Mouse (Mus musculus): ENCODE results near the gene Fam110a.

The Fam110a gene
- long read RNA-seq, experiment 1, transcript Fam110a-201 (2 exons, 1,754 nt): major isoform, 16 of 18 reads
- long read RNA-seq, experiment 1, partial matches to known transcripts: 0 of 18 reads
- long read RNA-seq, experiment 1, other reads (novel, unspliced or antisense): 2 of 18 reads
- long read RNA-seq, experiment 2, transcript Fam110a-201 (2 exons, 1,754 nt): major isoform, 9 of 15 reads
- long read RNA-seq, experiment 2, partial matches to known transcripts: 6 of 15 reads
- long read RNA-seq, experiment 2, other reads (novel, unspliced or antisense): 0 of 15 reads

GRCm38 (mm10) chr2:151979470-151980354 is at the start of gene Fam110a:
Fam110a (minus strand) TSS chr2:151980219.
- intact Hi-C loops (cut with DNase I): no loop called here

GRCm38 (mm10) chr2:152029252-152030082 is 49.4 kb upstream of the Fam110a start:
- intact Hi-C loops (cut with DNase I): loop anchor here (2.0 to 5.0 kb wide), 2 partner anchors 53 to 167 kb away; partner anchors contain the start of gene Scrt2

- intact Hi-C loops (cut with DNase I): no loop called here
These were observed 44.9 kb upstream of the Fam110a start for GRCm38 (mm10) chr2:152024883-152025422.

GRCm38 (mm10) chr2:152022022-152022421 is 42.0 kb upstream of the Fam110a start:
- intact Hi-C loops (cut with DNase I): no loop called here

- intact Hi-C loops (cut with DNase I): no loop called here
These were observed 40.2 kb upstream of the Fam110a start for GRCm38 (mm10) chr2:152020255-152020654.

GRCm38 (mm10) chr2:152016666-152017065 is 36.6 kb upstream of the Fam110a start:
- intact Hi-C loops (cut with DNase I): no loop called here

GRCm38 (mm10) chr2:152015997-152016396 is 36.0 kb upstream of the Fam110a start:
- intact Hi-C loops (cut with DNase I): no loop called here

GRCm38 (mm10) chr2:152012701-152013100 is 32.7 kb upstream of the Fam110a start:
- intact Hi-C loops (cut with DNase I): no loop called here

- intact Hi-C loops (cut with DNase I): no loop called here
These were observed 32.2 kb upstream of the Fam110a start for GRCm38 (mm10) chr2:152012222-152012621.

- intact Hi-C loops (cut with DNase I): no loop called here
These were observed 31.7 kb upstream of the Fam110a start for GRCm38 (mm10) chr2:152011724-152012123.

GRCm38 (mm10) chr2:152010661-152011060 is 30.6 kb upstream of the Fam110a start:
- intact Hi-C loops (cut with DNase I): no loop called here

- intact Hi-C loops (cut with DNase I): no loop called here
These were observed 30.2 kb upstream of the Fam110a start for GRCm38 (mm10) chr2:152010251-152010650.

- intact Hi-C loops (cut with DNase I): loop anchor here (5.0 kb wide), 1 partner anchor 137 kb away; no protein-coding TSS in a partner anchor
These were observed 29.2 kb upstream of the Fam110a start for GRCm38 (mm10) chr2:152009061-152009779.

GRCm38 (mm10) chr2:152007783-152008182 is 27.8 kb upstream of the Fam110a start:
- intact Hi-C loops (cut with DNase I): loop anchor here (5.0 kb wide), 1 partner anchor 135 kb away; no protein-coding TSS in a partner anchor

GRCm38 (mm10) chr2:152002529-152002928 is 22.5 kb upstream of the Fam110a start:
- intact Hi-C loops (cut with DNase I): no loop called here

- intact Hi-C loops (cut with DNase I): no loop called here
These were observed 20.7 kb upstream of the Fam110a start for GRCm38 (mm10) chr2:152000735-152001134.

GRCm38 (mm10) chr2:152000291-152000679 is 20.3 kb upstream of the Fam110a start:
- intact Hi-C loops (cut with DNase I): no loop called here

GRCm38 (mm10) chr2:151999669-152000290 is 19.8 kb upstream of the Fam110a start:
- intact Hi-C loops (cut with DNase I): no loop called here

GRCm38 (mm10) chr2:151998932-151999331 is 18.9 kb upstream of the Fam110a start:
- intact Hi-C loops (cut with DNase I): no loop called here

GRCm38 (mm10) chr2:151998505-151998899 is 18.5 kb upstream of the Fam110a start:
- intact Hi-C loops (cut with DNase I): no loop called here

Data from adrenal gland (tissue).